Mouse (Mus musculus) thymus, adult 2 months (tissue): ENCODE measurements around the gene Gpc4. TPM values are rescaled to one million over a fixed set of nuclear protein-coding genes. Genes with fewer than 3 reads are reported as not detected.

Experiments
- DNase-seq: peaks from one replicate; pipeline ENCODE4 v3.0.0; 2021
- H3K27ac ChIP-seq: fragments of 200-500 bp; 2 replicates; pipeline ENCODE4 v1.5.1; 2012; ENCODE audit warnings: low read length, control low read depth; ENCODE audit not compliant: control insufficient read depth, insufficient read depth
- H3K27me3 ChIP-seq: fragments of 200-500 bp; 2 replicates; pipeline ENCODE4 v1.6.1; 2012; ENCODE audit warnings: mild to moderate bottlenecking, low read length, moderate library complexity, mixed read lengths; ENCODE audit not compliant: control insufficient read depth, insufficient read depth
- H3K36me3 ChIP-seq: fragments of 200-500 bp; 2 replicates; pipeline ENCODE4 v1.6.1; 2012; ENCODE audit warnings: mild to moderate bottlenecking, low read length, moderate library complexity; ENCODE audit not compliant: control insufficient read depth, insufficient read depth
- H3K4me1 ChIP-seq: fragments of 200-500 bp; replicated peaks from 2 replicates; pipeline ENCODE4 v1.6.1; 2012; ENCODE audit warnings: low read length; ENCODE audit not compliant: control insufficient read depth, insufficient read depth
- H3K4me3 ChIP-seq: fragments of 200-500 bp; 2 replicates; pipeline ENCODE4 v1.5.1; 2012; ENCODE audit warnings: mild to moderate bottlenecking, low read length, control low read depth, moderate library complexity; ENCODE audit not compliant: control insufficient read depth, insufficient read depth
- CTCF ChIP-seq: fragments of 200-500 bp; IDR thresholded peaks from 2 replicates; pipeline ENCODE4 v1.5.1; 2012; ENCODE audit warnings: mild to moderate bottlenecking, control low read depth, low read length, moderate library complexity, borderline replicate concordance; ENCODE audit not compliant: control insufficient read depth, poor library complexity, insufficient read depth; ENCODE audit errors: extremely low read depth
- POLR2A ChIP-seq: fragments of 200-500 bp; IDR thresholded peaks from 2 replicates; pipeline ENCODE4 v1.6.1; 2012; ENCODE audit warnings: mild to moderate bottlenecking, low read length, control low read depth, moderate library complexity; ENCODE audit not compliant: control insufficient read depth, poor library complexity, insufficient read depth; ENCODE audit errors: extremely low read depth
- WGBS: fragments of 180-500 bp; shearing (Covaris S2); methylation state at CpG from one replicate; pipeline ENCODE4 v1.1.7; 2018; 5-methylcytosine and 5-hydroxymethylcytosine counted together
- polyA plus RNA-seq: library from polyadenylated mRNA; depleted of rRNA; stranded (reverse); fragments of >200 nt; gene quantifications from 2 replicates; pipeline ENCODE4 v1.2.3, GENCODE M21; 2012

The Gpc4 gene
- polyA plus RNA-seq, 1 experiment = 5.0 TPM

GRCm38 (mm10) chrX:52181401-52181800, 16.3 kb upstream of the Gpc4 start:
- no peak overlapping the region for H3K4me3 ChIP-seq
- DNase-seq = no peak
- TF ChIP-seq CTCF (no peak), POLR2A (no peak)
- H3K36me3 ChIP-seq = no peaks in the 10 kb centered on the region
- no peaks in the 10 kb centered on the region for H3K27me3 ChIP-seq
- no peaks in the 10 kb centered on the region for H3K4me1 ChIP-seq
- H3K27ac ChIP-seq = no peak overlapping the region
- 90% methylated on average over 2 of the region's 2 CpGs for WGBS

- WGBS = 46% methylated on average over 4 of the region's 4 CpGs
- no peak for TF ChIP-seq CTCF
- no peak for TF ChIP-seq POLR2A
- no peaks in the 10 kb centered on the region for H3K27me3 ChIP-seq
- H3K4me3 ChIP-seq = no peak overlapping the region
- no peaks in the 10 kb centered on the region for H3K36me3 ChIP-seq
- H3K4me1 ChIP-seq = no peaks in the 10 kb centered on the region
- H3K27ac ChIP-seq = no peak overlapping the region
- DNase-seq = no peak
Observed at GRCm38 (mm10) chrX:52177067-52177466, 12.0 kb upstream of the Gpc4 start.

GRCm38 (mm10) chrX:52167519-52168244, 2.6 kb upstream of the Gpc4 start:
- no peak for DNase-seq
- Histone ChIP-seq H3K27me3 (no peaks in the 10 kb centered on the region), H3K4me1 (no peaks in the 10 kb centered on the region), H3K27ac (no peak overlapping the region), H3K36me3 (no peaks in the 10 kb centered on the region), H3K4me3 (no peak overlapping the region)
- WGBS = 80% methylated on average over 6 of the region's 6 CpGs
- TF ChIP-seq POLR2A = no peak
- no peak for TF ChIP-seq CTCF

- DNase-seq = no peak
- no peaks in the 10 kb centered on the region for H3K4me1 ChIP-seq
- no peaks in the 10 kb centered on the region for H3K36me3 ChIP-seq
- no peaks in the 10 kb centered on the region for H3K27me3 ChIP-seq
- H3K27ac ChIP-seq = no peak overlapping the region
- no peak for TF ChIP-seq CTCF
- no peak for TF ChIP-seq POLR2A
- 44% methylated on average over 5 of the region's 7 CpGs for WGBS
- H3K4me3 ChIP-seq = no peak overlapping the region
Observed at GRCm38 (mm10) chrX:52165555-52165938, 495 bp upstream of the Gpc4 start.

- Histone ChIP-seq H3K4me3 (peak overlapping the region; percentile 3; the same call in 1 of the 2 replicates), H3K36me3 (no peaks in the 10 kb centered on the region), H3K27me3 (no peaks in the 10 kb centered on the region), H3K27ac (no peak overlapping the region), H3K4me1 (no peaks in the 10 kb centered on the region)
- 5% methylated on average over 36 of the region's 44 CpGs for WGBS
- TF ChIP-seq CTCF (no peak), POLR2A (no peak)
- DNase-seq = no peak
Observed at GRCm38 (mm10) chrX:52164134-52164737, 816 bp downstream of the Gpc4 start.

- 3% methylated on average over 23 of the region's 25 CpGs for WGBS
- Histone ChIP-seq H3K27ac (no peak overlapping the region), H3K36me3 (no peaks in the 10 kb centered on the region), H3K27me3 (no peaks in the 10 kb centered on the region), H3K4me1 (no peaks in the 10 kb centered on the region), H3K4me3 (no peak overlapping the region)
- no peak for DNase-seq
- TF ChIP-seq CTCF (no peak), POLR2A (no peak)
Observed at GRCm38 (mm10) chrX:52163418-52164133, 1.5 kb downstream of the Gpc4 start.

- no peak for DNase-seq
- Histone ChIP-seq H3K4me3 (no peak overlapping the region), H3K36me3 (no peaks in the 10 kb centered on the region), H3K4me1 (no peaks in the 10 kb centered on the region), H3K27me3 (no peaks in the 10 kb centered on the region), H3K27ac (no peak overlapping the region)
- 37% methylated on average over 6 of the region's 6 CpGs for WGBS
- TF ChIP-seq POLR2A = no peak
- no peak for TF ChIP-seq CTCF
Observed at GRCm38 (mm10) chrX:52162756-52163155, 2.3 kb downstream of the Gpc4 start.
